Mouse (Mus musculus): ENCODE measurements around the gene Kif21b. TPM values are rescaled to one million over a fixed set of nuclear protein-coding genes. Genes with fewer than 3 reads are reported as not detected.

Gene Kif21b
- polyA plus RNA-seq, 1 experiment = 224 TPM

GRCm38 (mm10) chr1:136214304-136214703 is 83.1 kb downstream of the Kif21b start:
- no peak for DNase-seq
- no peak for TF ChIP-seq CTCF (IDR thresholded peaks at IDR 0.05; ENCODE audit: borderline replicate concordance, control insufficient read depth, extremely low read depth, insufficient read depth, low read length, poor library complexity)
- TF ChIP-seq POLR2A (IDR thresholded peaks at IDR 0.05; ENCODE audit: control insufficient read depth, extremely low read depth, insufficient read depth, low read length, poor library complexity) = no peak
- Histone ChIP-seq H3K4me3 (ENCODE audit: control insufficient read depth, insufficient read depth, low read length) (no peak overlapping the region), H3K4me1 (replicated peaks; ENCODE audit: control insufficient read depth, insufficient read depth, low read length) (no peaks in the 10 kb centered on the region), H3K36me3 (ENCODE audit: control insufficient read depth, insufficient read depth, low read length) (no peaks in the 10 kb centered on the region), H3K27me3 (ENCODE audit: control insufficient read depth, insufficient read depth, low read length) (no peaks in the 10 kb centered on the region), H3K27ac (ENCODE audit: control insufficient read depth, insufficient read depth, low read length) (no peak overlapping the region)
- WGBS = 95% methylated on average over 15 of the region's 15 CpGs

GRCm38 (mm10) chr1:136220037-136220871 is 89.1 kb downstream of the Kif21b start:
- H3K27me3 ChIP-seq (ENCODE audit: control insufficient read depth, insufficient read depth, low read length) = no peaks in the 10 kb centered on the region
- no peak overlapping the region for H3K4me3 ChIP-seq (ENCODE audit: control insufficient read depth, insufficient read depth, low read length)
- DNase-seq = no peak
- H3K36me3 ChIP-seq (ENCODE audit: control insufficient read depth, insufficient read depth, low read length) = no peaks in the 10 kb centered on the region
- H3K27ac ChIP-seq (ENCODE audit: control insufficient read depth, insufficient read depth, low read length) = no peak overlapping the region
- H3K4me1 ChIP-seq (replicated peaks; ENCODE audit: control insufficient read depth, insufficient read depth, low read length) = no peaks in the 10 kb centered on the region
- TF ChIP-seq POLR2A (IDR thresholded peaks at IDR 0.05; ENCODE audit: control insufficient read depth, extremely low read depth, insufficient read depth, low read length, poor library complexity) = no peak
- TF ChIP-seq CTCF (IDR thresholded peaks at IDR 0.05; ENCODE audit: borderline replicate concordance, control insufficient read depth, extremely low read depth, insufficient read depth, low read length, poor library complexity) = no peak
- WGBS = 88% methylated on average over 10 of the region's 10 CpGs

DNA sequence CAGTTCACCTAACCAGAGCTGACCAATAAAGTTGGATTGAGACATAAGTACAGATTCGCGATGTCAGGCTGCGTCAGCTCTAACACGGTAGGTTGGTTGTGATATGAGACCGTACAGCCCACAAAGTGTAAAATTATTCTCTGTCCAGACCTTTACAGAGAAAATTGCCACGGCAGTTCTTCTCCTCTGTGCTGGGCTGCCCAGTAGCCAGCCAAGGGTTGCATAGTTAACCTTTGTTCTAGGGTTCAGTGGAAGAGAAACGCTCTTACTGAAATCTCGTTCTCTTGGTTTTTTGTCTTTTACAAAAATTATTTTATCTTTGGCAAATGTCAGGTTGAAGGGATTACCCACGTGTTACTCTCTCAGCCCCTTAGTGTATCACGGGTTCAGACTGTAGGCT is 91.2 kb downstream of the Kif21b start:
- Histone ChIP-seq H3K27me3 (ENCODE audit: control insufficient read depth, insufficient read depth, low read length) (no peaks in the 10 kb centered on the region), H3K4me1 (replicated peaks; ENCODE audit: control insufficient read depth, insufficient read depth, low read length) (no peaks in the 10 kb centered on the region), H3K27ac (ENCODE audit: control insufficient read depth, insufficient read depth, low read length) (no peak overlapping the region), H3K36me3 (ENCODE audit: control insufficient read depth, insufficient read depth, low read length) (no peaks in the 10 kb centered on the region), H3K4me3 (ENCODE audit: control insufficient read depth, insufficient read depth, low read length) (no peak overlapping the region)
- no peak for TF ChIP-seq CTCF (IDR thresholded peaks at IDR 0.05; ENCODE audit: borderline replicate concordance, control insufficient read depth, extremely low read depth, insufficient read depth, low read length, poor library complexity)
- TF ChIP-seq POLR2A (IDR thresholded peaks at IDR 0.05; ENCODE audit: control insufficient read depth, extremely low read depth, insufficient read depth, low read length, poor library complexity) = no peak
- no peak for DNase-seq
- WGBS = 95% methylated on average over 10 of the region's 10 CpGs

DNA sequence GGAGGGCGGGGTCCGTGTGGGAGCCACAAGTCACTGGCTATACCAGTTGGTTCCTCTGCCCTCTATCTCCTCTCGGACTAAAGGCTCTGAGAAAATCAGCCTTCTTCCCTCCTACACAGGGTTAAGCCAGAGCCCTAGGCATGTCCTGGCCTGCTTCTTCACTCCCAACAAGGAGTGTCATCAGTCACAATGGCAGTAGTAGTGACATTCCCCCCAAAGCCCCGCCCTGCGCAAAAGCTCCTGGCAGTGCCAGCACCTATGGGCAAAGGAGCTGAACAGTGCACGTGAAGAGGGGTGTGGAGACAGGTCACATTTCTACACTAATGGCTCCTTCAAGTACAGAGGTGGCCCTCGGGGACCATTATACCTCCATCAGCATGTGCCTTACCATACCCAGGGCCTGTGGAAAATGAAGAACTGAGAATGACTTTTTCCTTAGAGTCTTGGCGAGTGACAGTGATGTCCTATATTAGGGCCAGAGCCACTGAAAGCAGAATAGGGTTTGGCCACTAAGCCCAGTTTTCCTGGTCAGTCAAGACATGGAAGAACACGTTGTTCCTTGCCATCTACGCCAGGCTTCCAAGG is 92.7 kb downstream of the Kif21b start:
- peaks cover 11% of the 10 kb centered on the region for H3K4me1 ChIP-seq (replicated peaks; ENCODE audit: control insufficient read depth, insufficient read depth, low read length)
- no peaks in the 10 kb centered on the region for H3K27me3 ChIP-seq (ENCODE audit: control insufficient read depth, insufficient read depth, low read length)
- no peak overlapping the region for H3K4me3 ChIP-seq (ENCODE audit: control insufficient read depth, insufficient read depth, low read length)
- no peaks in the 10 kb centered on the region for H3K36me3 ChIP-seq (ENCODE audit: control insufficient read depth, insufficient read depth, low read length)
- no peak for TF ChIP-seq CTCF (IDR thresholded peaks at IDR 0.05; ENCODE audit: borderline replicate concordance, control insufficient read depth, extremely low read depth, insufficient read depth, low read length, poor library complexity)
- WGBS = 95% methylated on average over 10 of the region's 10 CpGs
- H3K27ac ChIP-seq (ENCODE audit: control insufficient read depth, insufficient read depth, low read length) = no peak overlapping the region
- DNase-seq = no peak

DNA sequence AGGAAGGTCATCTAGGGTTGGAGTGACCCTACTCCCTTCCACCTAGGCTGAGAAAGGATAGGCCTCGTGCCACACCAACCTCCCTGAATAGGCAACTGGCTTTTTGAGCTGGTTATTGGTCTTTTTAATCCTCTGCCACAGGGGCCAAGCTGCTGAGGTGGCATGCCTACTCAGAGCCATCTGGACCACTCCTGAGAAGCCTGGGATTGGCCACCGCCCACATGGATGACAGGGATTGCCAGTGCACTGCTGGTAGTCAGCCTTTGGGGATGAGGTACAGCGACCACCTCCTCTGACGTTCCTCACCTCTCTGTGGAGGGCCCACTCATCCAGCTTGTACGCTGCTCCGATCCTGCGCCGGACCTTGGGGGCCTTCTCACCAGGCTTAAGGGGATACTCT is 94.7 kb downstream of the Kif21b start:
- no peaks in the 10 kb centered on the region for H3K36me3 ChIP-seq (ENCODE audit: control insufficient read depth, insufficient read depth, low read length)
- H3K27me3 ChIP-seq (ENCODE audit: control insufficient read depth, insufficient read depth, low read length) = no peaks in the 10 kb centered on the region
- TF ChIP-seq POLR2A (IDR thresholded peaks at IDR 0.05; ENCODE audit: control insufficient read depth, extremely low read depth, insufficient read depth, low read length, poor library complexity) (no peak), CTCF (IDR thresholded peaks at IDR 0.05; ENCODE audit: borderline replicate concordance, control insufficient read depth, extremely low read depth, insufficient read depth, low read length, poor library complexity) (no peak)
- no peak for DNase-seq
- no peak overlapping the region for H3K4me3 ChIP-seq (ENCODE audit: control insufficient read depth, insufficient read depth, low read length)
- 98% methylated on average over 8 of the region's 8 CpGs for WGBS
- peaks cover 14% of the 10 kb centered on the region for H3K4me1 ChIP-seq (replicated peaks; ENCODE audit: control insufficient read depth, insufficient read depth, low read length)
- no peak overlapping the region for H3K27ac ChIP-seq (ENCODE audit: control insufficient read depth, insufficient read depth, low read length)

DNA sequence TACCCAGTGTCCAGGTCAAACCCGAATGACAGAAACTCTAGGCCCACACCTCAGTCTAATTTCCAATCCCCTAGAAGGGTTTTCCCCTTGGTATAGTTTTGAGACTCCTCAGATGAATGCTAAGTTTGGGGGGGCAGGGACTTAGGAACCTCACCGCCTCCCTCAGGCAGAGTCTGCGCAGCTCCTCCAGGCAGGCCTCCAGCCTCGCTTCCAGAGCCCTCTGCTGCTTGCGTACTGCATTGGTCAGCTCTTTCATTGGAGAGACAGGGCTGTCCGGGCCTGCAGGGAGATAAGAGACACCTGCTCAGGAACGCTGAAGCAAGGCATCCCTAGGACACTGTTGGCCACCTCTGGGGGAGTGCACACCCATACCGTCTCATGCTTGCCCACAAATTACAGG is 95.4 kb downstream of the Kif21b start:
- Histone ChIP-seq H3K4me1 (replicated peaks; ENCODE audit: control insufficient read depth, insufficient read depth, low read length) (peaks cover 20% of the 10 kb centered on the region), H3K36me3 (ENCODE audit: control insufficient read depth, insufficient read depth, low read length) (no peaks in the 10 kb centered on the region), H3K4me3 (ENCODE audit: control insufficient read depth, insufficient read depth, low read length) (no peak overlapping the region), H3K27me3 (ENCODE audit: control insufficient read depth, insufficient read depth, low read length) (no peaks in the 10 kb centered on the region), H3K27ac (ENCODE audit: control insufficient read depth, insufficient read depth, low read length) (no peak overlapping the region)
- TF ChIP-seq POLR2A (IDR thresholded peaks at IDR 0.05; ENCODE audit: control insufficient read depth, extremely low read depth, insufficient read depth, low read length, poor library complexity) (no peak), CTCF (IDR thresholded peaks at IDR 0.05; ENCODE audit: borderline replicate concordance, control insufficient read depth, extremely low read depth, insufficient read depth, low read length, poor library complexity) (no peak)
- WGBS = 95% methylated on average over 8 of the region's 8 CpGs
- no peak for DNase-seq

Other genes with a start within 250 kb of the Kif21b start
- 27.1 and 30.1 TPM in 2 replicates for gene Pkp1, start 212.2 kb upstream of the Kif21b start, polyA plus RNA-seq (2012; rRNA removed)
- gene Igfn1, start 125.0 kb upstream of the Kif21b start, polyA plus RNA-seq (2012; rRNA removed) = 0.52 and 0.81 TPM in 2 replicates
- gene Tmem9, start 123.2 kb upstream of the Kif21b start, polyA plus RNA-seq (2012; rRNA removed) = 77.1 and 86.9 TPM in 2 replicates
- not detected in 2 replicates for gene Ascl5, start 80.6 kb upstream of the Kif21b start, polyA plus RNA-seq (2012; rRNA removed)
- 2.3 and 3.7 TPM in 2 replicates for gene Cacna1s, start 78.6 kb upstream of the Kif21b start, polyA plus RNA-seq (2012; rRNA removed)
- gene Mroh3, start 81.4 kb downstream of the Kif21b start, polyA plus RNA-seq (2012; rRNA removed) = 0.10 and 0.11 TPM in 2 replicates
- gene Inava, start 102.9 kb downstream of the Kif21b start, polyA plus RNA-seq (2012; rRNA removed) = 8.5 and 9.7 TPM in 2 replicates
- 24.4 and 41.7 TPM in 2 replicates for gene Gpr25, start 129.5 kb downstream of the Kif21b start, polyA plus RNA-seq (2012; rRNA removed)
- gene Camsap2, start 214.7 kb downstream of the Kif21b start, polyA plus RNA-seq (2012; rRNA removed) = 7.3 and 13.4 TPM in 2 replicates

All from thymus, adult 2 months (tissue).